Mouse (Mus musculus) myocyte (in vitro differentiated cells): Measurements from ENCODE around the gene Polr3c. TPM values are rescaled to one million over a fixed set of nuclear protein-coding genes. Genes with fewer than 3 reads are reported as not detected.
"Not testable (repeated sequence)": the region's sequence is repeated elsewhere in the genome, so short reads cannot be mapped to it uniquely, and the experiment has no call there.

Source experiments
- H3K27me3 ChIP-seq: one replicate; pipeline ENCODE4 v1.6.1; 2011; ENCODE audit not compliant: control insufficient read depth, insufficient read depth, insufficient read length
- H3K36me3 ChIP-seq: one replicate; pipeline ENCODE4 v1.6.1; 2011; ENCODE audit not compliant: control insufficient read depth, insufficient read depth
- H3K4me2 ChIP-seq: one replicate; pipeline ENCODE4 v1.6.1; 2011; ENCODE audit warnings: low read depth, control low read depth
- H3K4me3 ChIP-seq: one replicate; pipeline ENCODE4 v1.5.1; 2011; ENCODE audit warnings: mild to moderate bottlenecking, control low read depth, moderate library complexity
- H3K79me2 ChIP-seq: one replicate; pipeline ENCODE4 v1.6.1; 2011; ENCODE audit not compliant: control insufficient read depth, insufficient read depth
- H3ac ChIP-seq: one replicate; pipeline ENCODE4 v1.6.1; 2011; ENCODE audit not compliant: control insufficient read depth, insufficient read length
- CEBPB ChIP-seq: IDR thresholded peaks from 2 replicates; pipeline ENCODE4 v1.6.1; 2011; ENCODE audit warnings: mild to moderate bottlenecking, moderate library complexity; ENCODE audit not compliant: poor library complexity, insufficient read depth, severe bottlenecking
- E2F4 ChIP-seq: IDR thresholded peaks from one replicate; pipeline ENCODE4 v1.6.1; 2011; ENCODE audit warnings: mild to moderate bottlenecking, control low read depth, moderate library complexity; ENCODE audit not compliant: insufficient read depth
- MAX ChIP-seq: IDR thresholded peaks from one replicate; pipeline ENCODE4 v1.6.1; 2011; ENCODE audit warnings: low read depth, mild to moderate bottlenecking, control low read depth
- MYOD1 ChIP-seq, 3 experiments: IDR thresholded peaks; one replicate each; pipeline ENCODE4 v1.6.1; 2011; ENCODE audit warnings: control low read depth in 2 of 3, low read depth in 2 of 3, mild to moderate bottlenecking in 2 of 3, moderate library complexity in 1 of 3; ENCODE audit not compliant: insufficient read length in 2 of 3, control insufficient read depth in 1 of 3
- MYOG ChIP-seq, 3 experiments: IDR thresholded peaks; one replicate each; pipeline ENCODE4 v1.6.1; 2011; ENCODE audit warnings: control low read depth in 2 of 3, low read depth in 2 of 3, mild to moderate bottlenecking in 2 of 3; ENCODE audit not compliant: insufficient read length in 2 of 3, control insufficient read depth in 1 of 3, insufficient read depth in 1 of 3
- POLR2A ChIP-seq: IDR thresholded peaks from one replicate; pipeline ENCODE4 v1.6.1; 2011; ENCODE audit warnings: low read depth, mild to moderate bottlenecking, control low read depth, moderate library complexity; ENCODE audit not compliant: insufficient read length
- POLR2AphosphoS2 ChIP-seq: IDR thresholded peaks from one replicate; pipeline ENCODE4 v1.6.1; 2011; ENCODE audit warnings: low read depth, control low read depth; ENCODE audit not compliant: insufficient read length
- REST ChIP-seq: IDR thresholded peaks from one replicate; pipeline ENCODE4 v1.6.1; 2011; ENCODE audit warnings: mild to moderate bottlenecking, control low read depth, moderate library complexity; ENCODE audit not compliant: insufficient read depth, insufficient read length
- SRF ChIP-seq: IDR thresholded peaks from one replicate; pipeline ENCODE4 v1.6.1; 2011; ENCODE audit warnings: low read depth; ENCODE audit not compliant: control insufficient read depth, insufficient read length
- TCF12 ChIP-seq: IDR thresholded peaks from one replicate; pipeline ENCODE4 v1.6.1; 2011; ENCODE audit warnings: mild to moderate bottlenecking, control low read depth; ENCODE audit not compliant: poor library complexity, insufficient read depth, severe bottlenecking
- TCF3 ChIP-seq: IDR thresholded peaks from one replicate; pipeline ENCODE4 v1.6.1; 2011; ENCODE audit warnings: low read depth, control low read depth; ENCODE audit not compliant: insufficient read length
- USF1 ChIP-seq: IDR thresholded peaks from one replicate; pipeline ENCODE4 v1.6.1; 2011; ENCODE audit warnings: low read depth, mild to moderate bottlenecking, control low read depth, moderate library complexity
- polyA plus RNA-seq: library from polyadenylated mRNA; unstranded; fragments of >200 nt; fragmentation: generic; extraction: Trizol; gene quantifications from one replicate; pipeline ENCODE4 v1.2.1, GENCODE M21; 2012; ENCODE audit warnings: missing spikeins

Polr3c gene
- polyA plus RNA-seq, 1 experiment = 46.6 TPM

GRCm38 (mm10) chr3:96759695-96760094, 32.3 kb upstream of the Polr3c start:
- peaks cover 8% of the 10 kb centered on the region for H3K36me3 ChIP-seq
- H3K4me2 ChIP-seq = peak overlapping the region; percentile 15
- no peak for TF ChIP-seq TCF12
- no peak for TF ChIP-seq USF1
- TF ChIP-seq SRF = no peak
- TF ChIP-seq MYOD1 (IDR thresholded peaks at IDR 0.05; ENCODE audit: control insufficient read depth in 1 of 3, insufficient read length in 2 of 3, low read depth in 2 of 3) = no peak
- TF ChIP-seq REST = no peak
- no peak for TF ChIP-seq E2F4
- TF ChIP-seq MYOG (IDR thresholded peaks at IDR 0.05; ENCODE audit: control insufficient read depth in 1 of 3, insufficient read depth in 1 of 3, insufficient read length in 2 of 3, low read depth in 2 of 3) = no peak
- no peak for TF ChIP-seq POLR2A
- no peak for TF ChIP-seq CEBPB
- TF ChIP-seq TCF3 = no peak
- no peak for TF ChIP-seq MAX
- TF ChIP-seq POLR2AphosphoS2 = no peak
- no peak overlapping the region for H3K4me3 ChIP-seq
- peaks cover 8% of the 10 kb centered on the region for H3K79me2 ChIP-seq
- H3K27me3 ChIP-seq = no peaks in the 10 kb centered on the region
- no peak overlapping the region for H3ac ChIP-seq

- Histone ChIP-seq H3ac (no peak overlapping the region), H3K27me3 (no peaks in the 10 kb centered on the region), H3K4me3 (no peak overlapping the region)
Observed at GRCm38 (mm10) chr3:96757691-96758090, 30.3 kb upstream of the Polr3c start.

GRCm38 (mm10) chr3:96755935-96756334, 28.5 kb upstream of the Polr3c start:
- H3K79me2 ChIP-seq = no peaks in the 10 kb centered on the region
- no peak overlapping the region for H3K4me3 ChIP-seq
- no peak for TF ChIP-seq SRF
- no peak for TF ChIP-seq TCF3
- no peak for TF ChIP-seq REST
- TF ChIP-seq E2F4 = no peak
- TF ChIP-seq MYOD1 (IDR thresholded peaks at IDR 0.05; ENCODE audit: control insufficient read depth in 1 of 3, insufficient read length in 2 of 3, low read depth in 2 of 3) = no peak
- no peak for TF ChIP-seq POLR2AphosphoS2
- no peak for TF ChIP-seq CEBPB
- TF ChIP-seq MYOG (IDR thresholded peaks at IDR 0.05; ENCODE audit: control insufficient read depth in 1 of 3, insufficient read depth in 1 of 3, insufficient read length in 2 of 3, low read depth in 2 of 3) = no peak
- TF ChIP-seq USF1 = no peak
- TF ChIP-seq TCF12 = no peak
- TF ChIP-seq MAX = no peak
- TF ChIP-seq POLR2A = no peak
- H3K4me2 ChIP-seq = no peak overlapping the region
- H3ac ChIP-seq = no peak overlapping the region
- H3K27me3 ChIP-seq = no peaks in the 10 kb centered on the region
- H3K36me3 ChIP-seq = peaks cover 8% of the 10 kb centered on the region

More at GRCm38 (mm10) chr3:96757691-96758090, 30.3 kb upstream of the Polr3c start:
- Histone ChIP-seq H3K4me2 (peak overlapping the region; percentile 18), H3K36me3 (peaks cover 8% of the 10 kb centered on the region), H3K79me2 (peaks cover 3% of the 10 kb centered on the region)
- TF ChIP-seq MAX = no peak
- TF ChIP-seq MYOD1 (IDR thresholded peaks at IDR 0.05; ENCODE audit: control insufficient read depth in 1 of 3, insufficient read length in 2 of 3, low read depth in 2 of 3) = peak in 1 of 3 experiments; percentile 24

DNA sequence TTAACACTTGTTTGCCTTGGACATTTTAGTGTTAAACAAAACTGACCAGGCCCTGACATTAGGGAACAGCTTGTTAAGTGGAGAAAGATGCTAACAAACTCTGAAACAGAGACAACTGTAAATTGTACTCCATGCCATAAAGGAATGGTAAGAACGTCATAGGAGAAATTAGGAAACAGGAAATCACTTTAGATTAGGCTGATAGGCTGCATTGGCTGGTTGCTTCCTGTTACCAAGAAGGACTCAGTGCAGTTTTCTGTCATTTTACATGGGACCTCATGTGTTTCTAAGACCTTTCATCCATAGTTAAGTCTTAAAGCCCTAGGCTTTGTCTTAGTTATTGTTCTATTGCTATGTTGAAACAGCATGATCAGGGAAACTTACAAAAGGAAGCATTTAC, 19.4 kb upstream of the Polr3c start:
- TF ChIP-seq E2F4 = no peak
- no peak for TF ChIP-seq MYOG (IDR thresholded peaks at IDR 0.05; ENCODE audit: control insufficient read depth in 1 of 3, insufficient read depth in 1 of 3, insufficient read length in 2 of 3, low read depth in 2 of 3)
- Histone ChIP-seq H3ac (no peak overlapping the region), H3K36me3 (no peaks in the 10 kb centered on the region), H3K4me3 (no peak overlapping the region), H3K79me2 (peaks cover 51% of the 10 kb centered on the region), H3K4me2 (no peak overlapping the region), H3K27me3 (no peaks in the 10 kb centered on the region)

DNA sequence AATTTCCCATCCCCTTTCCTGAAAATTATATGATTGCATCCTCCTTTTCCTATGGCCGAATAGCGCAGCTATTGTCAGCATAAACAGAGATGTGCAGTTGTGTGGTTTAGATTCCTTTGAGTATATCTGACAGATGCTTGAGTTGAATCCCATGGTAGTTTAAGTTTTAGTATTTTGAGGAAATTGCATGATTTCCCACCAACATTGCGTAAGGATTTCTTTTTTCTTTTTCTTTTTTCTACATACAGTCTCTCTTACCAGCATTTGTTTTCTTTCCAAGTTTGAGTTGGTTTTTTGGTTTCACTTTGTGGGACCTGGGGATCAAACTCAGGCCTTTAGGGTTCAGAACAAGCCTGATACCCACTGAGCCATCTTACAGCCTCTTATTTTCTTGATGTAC, 16.9 kb upstream of the Polr3c start:
- no peak for TF ChIP-seq MAX
- TF ChIP-seq MYOG (IDR thresholded peaks at IDR 0.05; ENCODE audit: control insufficient read depth in 1 of 3, insufficient read depth in 1 of 3, insufficient read length in 2 of 3, low read depth in 2 of 3) = no peak
- TF ChIP-seq E2F4 = no peak
- no peak for TF ChIP-seq CEBPB
- no peak for TF ChIP-seq POLR2AphosphoS2
- no peak for TF ChIP-seq SRF
- no peak for TF ChIP-seq REST
- no peak for TF ChIP-seq TCF12
- TF ChIP-seq TCF3 = no peak
- no peak for TF ChIP-seq MYOD1 (IDR thresholded peaks at IDR 0.05; ENCODE audit: control insufficient read depth in 1 of 3, insufficient read length in 2 of 3, low read depth in 2 of 3)
- TF ChIP-seq POLR2A = no peak
- no peak for TF ChIP-seq USF1
- Histone ChIP-seq H3K36me3 (no peaks in the 10 kb centered on the region), H3K4me2 (no peak overlapping the region), H3ac (no peak overlapping the region), H3K27me3 (no peaks in the 10 kb centered on the region), H3K79me2 (peaks cover 68% of the 10 kb centered on the region), H3K4me3 (no peak overlapping the region)

GRCm38 (mm10) chr3:96740279-96740678, 12.9 kb upstream of the Polr3c start:
- H3ac ChIP-seq, H3K27me3 ChIP-seq, H3K36me3 ChIP-seq, H3K4me2 ChIP-seq, H3K4me3 ChIP-seq: not testable (repeated sequence)
- H3K79me2 ChIP-seq = peaks cover 59% of the 10 kb centered on the region
